ENCODE assay signal across 8 mouse cellular contexts in the genomic region with DNA sequence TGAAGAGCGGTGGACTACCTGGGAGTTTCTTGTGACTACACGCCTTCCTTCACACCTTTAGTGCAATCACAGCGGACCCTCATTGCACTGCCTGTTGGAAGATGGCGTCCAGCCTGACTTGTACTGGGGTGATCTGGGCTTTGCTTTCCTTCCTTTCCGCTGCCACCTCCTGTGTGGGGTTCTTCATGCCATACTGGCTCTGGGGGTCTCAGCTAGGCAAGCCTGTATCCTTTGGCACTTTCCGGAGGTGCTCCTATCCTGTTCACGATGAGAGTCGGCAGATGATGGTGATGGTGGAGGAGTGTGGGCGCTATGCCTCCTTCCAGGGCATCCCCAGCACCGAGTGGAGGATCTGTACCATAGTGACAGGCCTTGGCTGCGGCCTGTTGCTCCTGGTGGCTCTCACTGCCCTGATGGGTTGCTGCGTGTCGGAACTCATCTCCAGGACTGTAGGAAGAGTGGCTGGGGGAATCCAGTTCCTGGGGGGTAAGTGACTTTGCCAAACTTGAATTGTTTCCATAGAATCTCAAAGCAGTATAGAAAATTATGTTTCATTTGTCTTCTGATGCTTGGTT. TPM values are rescaled to one million over a fixed set of nuclear protein-coding genes. Genes with fewer than 3 reads are reported as not detected.
DNase-seq lines count a peak whose midpoint lies in the region; ATAC-seq and TF ChIP-seq lines count a peak whose summit lies in the region.

No protein-coding gene starts in this region.

- H3K36me3 ChIP-seq in kidney, embryonic 15.5 days, result no peaks in the 10 kb centered on the region
- no peaks in the 10 kb centered on the region for H3K36me3 ChIP-seq in kidney, adult 2 months (ENCODE audit: control insufficient read depth, insufficient read depth, low read length)
- H3K36me3 ChIP-seq in embryonic facial prominence, embryonic 14.5 days (ENCODE audit: control insufficient read depth, insufficient read depth, low read length), result peaks cover 6% of the 10 kb centered on the region; the same call in 1 of the 2 replicates
- H3K36me3 ChIP-seq in hindbrain, embryonic 12.5 days, result no peaks in the 10 kb centered on the region
- H3K36me3 ChIP-seq in midbrain, embryonic 16.5 days (ENCODE audit: control insufficient read depth, insufficient read depth, low read length), result no peaks in the 10 kb centered on the region

- peaks cover 2% of the 10 kb centered on the region; the same call in 1 of the 2 replicates for H3K27me3 ChIP-seq in kidney, embryonic 15.5 days
- no peaks in the 10 kb centered on the region; the same call in 1 of the 2 replicates for H3K27me3 ChIP-seq in kidney, adult 2 months (replicated peaks; ENCODE audit: control insufficient read depth, insufficient read depth, low read length)
- H3K27me3 ChIP-seq in embryonic facial prominence, embryonic 14.5 days (replicated peaks; ENCODE audit: control insufficient read depth, insufficient read depth, low read length), result no peaks in the 10 kb centered on the region
- peaks cover 6% of the 10 kb centered on the region; the same call in 1 of the 2 replicates for H3K27me3 ChIP-seq in hindbrain, embryonic 12.5 days
- H3K27me3 ChIP-seq in midbrain, embryonic 16.5 days (ENCODE audit: control insufficient read depth, insufficient read depth, low read depth, low read length), result peaks cover 3% of the 10 kb centered on the region; the same call in 1 of the 2 replicates

- no peak overlapping the region for H3K27ac ChIP-seq in kidney, embryonic 15.5 days
- no peak overlapping the region for H3K27ac ChIP-seq in kidney, adult 2 months (ENCODE audit: insufficient read depth, low read depth, low read length)
- H3K27ac ChIP-seq in embryonic facial prominence, embryonic 14.5 days (replicated peaks; ENCODE audit: low read depth, low read length), result no peak overlapping the region
- H3K27ac ChIP-seq in hindbrain, embryonic 12.5 days, result no peak overlapping the region
- H3K27ac ChIP-seq in midbrain, embryonic 16.5 days (ENCODE audit: low read length), result no peak overlapping the region

- peak overlapping the region; percentile 75 for H3K4me3 ChIP-seq in kidney, embryonic 15.5 days (replicated peaks)
- no peak overlapping the region for H3K4me3 ChIP-seq in kidney, adult 2 months (ENCODE audit: insufficient read depth, low read depth, low read length)
- peak overlapping the region; percentile 77 for H3K4me3 ChIP-seq in embryonic facial prominence, embryonic 14.5 days (ENCODE audit: low read depth, low read length)
- H3K4me3 ChIP-seq in hindbrain, embryonic 12.5 days, result peak overlapping the region; percentile 66
- peak overlapping the region; percentile 77 for H3K4me3 ChIP-seq in midbrain, embryonic 16.5 days (ENCODE audit: low read depth, low read length)

- no peak for TF ChIP-seq POLR2A in kidney, adult 2 months (IDR thresholded peaks at IDR 0.05; ENCODE audit: low read depth, low read length)

- peak overlapping the region; percentile 94 for H3K4me2 ChIP-seq in kidney, embryonic 15.5 days
- H3K4me2 ChIP-seq in embryonic facial prominence, embryonic 14.5 days (ENCODE audit: low read depth, low read length), result peak overlapping the region; percentile 85
- peak overlapping the region; percentile 64 for H3K4me2 ChIP-seq in hindbrain, embryonic 12.5 days (replicated peaks)
- H3K4me2 ChIP-seq in midbrain, embryonic 16.5 days (ENCODE audit: low read length), result peak overlapping the region; percentile 82

- no peak for TF ChIP-seq CTCF in kidney, adult 2 months (conservative IDR thresholded peaks at IDR 0.05; ENCODE audit: insufficient read depth, insufficient read length, low read depth, low read length)

- H3K4me1 ChIP-seq in kidney, embryonic 15.5 days, result peaks cover 31% of the 10 kb centered on the region
- H3K4me1 ChIP-seq in kidney, adult 2 months (ENCODE audit: control insufficient read depth, insufficient read depth, low read length), result no peaks in the 10 kb centered on the region
- H3K4me1 ChIP-seq in embryonic facial prominence, embryonic 14.5 days (ENCODE audit: control insufficient read depth, insufficient read depth, low read length), result peaks cover 35% of the 10 kb centered on the region
- H3K4me1 ChIP-seq in hindbrain, embryonic 12.5 days, result peaks cover 27% of the 10 kb centered on the region
- peaks cover 20% of the 10 kb centered on the region for H3K4me1 ChIP-seq in midbrain, embryonic 16.5 days (ENCODE audit: control insufficient read depth, insufficient read depth, low read length)

- H3K9ac ChIP-seq in kidney, embryonic 15.5 days, result peak overlapping the region; percentile 8; the same call in 1 of the 2 replicates
- no peak overlapping the region for H3K9ac ChIP-seq in embryonic facial prominence, embryonic 14.5 days (ENCODE audit: low read depth, low read length)
- H3K9ac ChIP-seq in hindbrain, embryonic 12.5 days, result peak overlapping the region; percentile 35; the same call in 1 of the 2 replicates
- no peak overlapping the region for H3K9ac ChIP-seq in midbrain, embryonic 16.5 days (ENCODE audit: low read depth, low read length)

- DNase-seq in kidney, adult 2 months, result no peak
- DNase-seq in embryonic facial prominence, embryonic 14.5 days (ENCODE audit: low spot score), result no peak
- no peak for DNase-seq in thymus, postnatal 10 days (ENCODE audit: low spot score in 2 of 2)

- no peak for ATAC-seq in kidney, embryonic 15.5 days (replicated peaks; ENCODE audit: low FRiP score)
- no peak for ATAC-seq in embryonic facial prominence, embryonic 14.5 days (ENCODE audit: low read depth)
- no peak for ATAC-seq in hindbrain, embryonic 12.5 days (ENCODE audit: low FRiP score)
- ATAC-seq in midbrain, embryonic 16.5 days, result no peak
- ATAC-seq in frontal cortex, adult (ENCODE audit: low TSS enrichment), result no peak
- no peak for ATAC-seq in megakaryocyte-erythroid progenitor cell, adult 5-6 weeks (replicated peaks; ENCODE audit: low FRiP score, low TSS enrichment, poor library complexity, severe bottlenecking)

- WGBS in kidney, embryonic 15.5 days, result 90% methylated on average over 13 of the region's 13 CpGs
- 89% methylated on average over 13 of the region's 13 CpGs for WGBS in kidney, adult 2 months
- WGBS in embryonic facial prominence, embryonic 14.5 days, result 88% methylated on average over 13 of the region's 13 CpGs
- WGBS in hindbrain, embryonic 12.5 days, result 88% methylated on average over 13 of the region's 13 CpGs
- 89% methylated on average over 13 of the region's 13 CpGs for WGBS in midbrain, embryonic 16.5 days

- no peaks in the 10 kb centered on the region for H3K9me3 ChIP-seq in kidney, embryonic 15.5 days (replicated peaks)
- no peaks in the 10 kb centered on the region for H3K9me3 ChIP-seq in embryonic facial prominence, embryonic 14.5 days (ENCODE audit: control insufficient read depth, low read length)
- H3K9me3 ChIP-seq in hindbrain, embryonic 12.5 days (replicated peaks), result no peaks in the 10 kb centered on the region
- no peaks in the 10 kb centered on the region for H3K9me3 ChIP-seq in midbrain, embryonic 16.5 days (replicated peaks; ENCODE audit: control insufficient read depth, low read length, poor library complexity, severe bottlenecking)

RNA-seq across cellular contexts. Expression of gene Lhfp, which starts 2.0 kb away (rescaled TPM):
- polyA plus RNA-seq in kidney, embryonic 15.5 days (2015; fragmentation: Nextera tagmentation; extraction: Ambion mirVana), result 108 and 113 TPM in 2 replicates
- polyA plus RNA-seq in kidney, adult 2 months (2012; rRNA removed), result 43.7 and 47.7 TPM in 2 replicates
- polyA plus RNA-seq in embryonic facial prominence, embryonic 14.5 days (2014; fragmentation: Nextera tagmentation; extraction: Ambion mirVana), result 73.9 and 74.8 TPM in 2 replicates
- polyA plus RNA-seq in hindbrain, embryonic 12.5 days (2016; fragmentation: Nextera tagmentation; extraction: Ambion mirVana), result 62.1 and 64.2 TPM in 2 replicates
- 58.5 and 64.1 TPM in 2 replicates for polyA plus RNA-seq in midbrain, embryonic 16.5 days (2015; fragmentation: Nextera tagmentation; extraction: Ambion mirVana)
- total RNA-seq in megakaryocyte-erythroid progenitor cell, adult 5-6 weeks (2014; fragmentation: Nextera tagmentation), result not detected in 2 replicates
- total RNA-seq in megakaryocyte-erythroid progenitor cell, adult 5-6 weeks (2017), result 0.76 TPM in 1 of 2 replicates, not detected in the other

RNA-seq across cellular contexts. Expression of gene Cog6, which starts 26.3 kb away (rescaled TPM):
- 47.0 and 48.3 TPM in 2 replicates for polyA plus RNA-seq in kidney, embryonic 15.5 days (2015; fragmentation: Nextera tagmentation; extraction: Ambion mirVana)
- 21.5 and 22.2 TPM in 2 replicates for polyA plus RNA-seq in kidney, adult 2 months (2012; rRNA removed)
- 52.8 and 58.6 TPM in 2 replicates for polyA plus RNA-seq in embryonic facial prominence, embryonic 14.5 days (2014; fragmentation: Nextera tagmentation; extraction: Ambion mirVana)
- polyA plus RNA-seq in hindbrain, embryonic 12.5 days (2016; fragmentation: Nextera tagmentation; extraction: Ambion mirVana), result 57.3 and 59.5 TPM in 2 replicates
- 60.0 and 66.4 TPM in 2 replicates for polyA plus RNA-seq in midbrain, embryonic 16.5 days (2015; fragmentation: Nextera tagmentation; extraction: Ambion mirVana)
- 18.5 and 24.7 TPM in 2 replicates for total RNA-seq in megakaryocyte-erythroid progenitor cell, adult 5-6 weeks (2014; fragmentation: Nextera tagmentation)
- total RNA-seq in megakaryocyte-erythroid progenitor cell, adult 5-6 weeks (2017), result 35.5 and 46.9 TPM in 2 replicates

Comparison
In these comparisons a context has a peak if more than half of its experiments do, and no peak if none do; other contexts are left out.
1. H3K9ac ChIP-seq: peak in kidney, embryonic 15.5 days (single experiment) and hindbrain, embryonic 12.5 days (single experiment); none in embryonic facial prominence, embryonic 14.5 days (single experiment) and midbrain, embryonic 16.5 days (single experiment).
2. Peak in every context shown above with its lines, with median percentiles within 50 percentile points of each other: H3K4me2 ChIP-seq.